Mouse (Mus musculus) frontal cortex, adult (tissue): Measurements from ENCODE around the gene Eef2.
"Not testable (repeated sequence)": the region's sequence is repeated elsewhere in the genome, so short reads cannot be mapped to it uniquely, and the experiment has no call there.

Experiments used
- ATAC-seq: cut with Nextera tagmentation; 2 replicates; pipeline ENCODE4 v1.9.2; 2017; ENCODE audit warnings: mild to moderate bottlenecking, moderate library complexity, mixed read lengths; ENCODE audit not compliant: low TSS enrichment

The Eef2 gene

GRCm38 (mm10) chr10:81146296-81146695 is 30.1 kb upstream of the Eef2 start:
- no peak for ATAC-seq

- ATAC-seq: no peak
Measured at GRCm38 (mm10) chr10:81151261-81151660, 25.2 kb upstream of the Eef2 start.

GRCm38 (mm10) chr10:81152609-81153008 is 23.8 kb upstream of the Eef2 start:
- 0 out of 2 replicates have a peak, but pooled peaks have one; percentile 15 for ATAC-seq

- no peak for ATAC-seq
Measured at GRCm38 (mm10) chr10:81154313-81154712, 22.1 kb upstream of the Eef2 start.

- peak; percentile 45; the same call in 1 of the 2 replicates for ATAC-seq
Measured at GRCm38 (mm10) chr10:81154736-81155135, 21.7 kb upstream of the Eef2 start.

- ATAC-seq: no peak
Measured at GRCm38 (mm10) chr10:81161602-81162317, 14.7 kb upstream of the Eef2 start.

- no peak for ATAC-seq
Measured at GRCm38 (mm10) chr10:81162318-81162652, 14.1 kb upstream of the Eef2 start.

- ATAC-seq: no peak
Measured at GRCm38 (mm10) chr10:81165118-81165517, 11.3 kb upstream of the Eef2 start.

- peak; percentile 86 for ATAC-seq
Measured at GRCm38 (mm10) chr10:81167200-81168086, 9.0 kb upstream of the Eef2 start, which contains the start of gene Pias4. Pias4 (minus strand) TSS chr10:81167923.

GRCm38 (mm10) chr10:81168087-81168431 is 8.4 kb upstream of the Eef2 start:
- peak; percentile 15 for ATAC-seq

GRCm38 (mm10) chr10:81168521-81169244 is 7.7 kb upstream of the Eef2 start:
- ATAC-seq: peak; percentile 48; the same call in 1 of the 2 replicates

GRCm38 (mm10) chr10:81169411-81169900 is 7.0 kb upstream of the Eef2 start:
- not testable (repeated sequence) for ATAC-seq

GRCm38 (mm10) chr10:81173132-81173531 is 3.3 kb upstream of the Eef2 start:
- peak; percentile 45 for ATAC-seq

- ATAC-seq: peak; percentile 55
Measured at GRCm38 (mm10) chr10:81174617-81175344, 1.6 kb upstream of the Eef2 start.

GRCm38 (mm10) chr10:81175345-81175701 is 1.1 kb upstream of the Eef2 start:
- ATAC-seq: not testable (repeated sequence)

- no peak for ATAC-seq
Measured at GRCm38 (mm10) chr10:81175936-81176465, 430 bp upstream of the Eef2 start.

GRCm38 (mm10) chr10:81177491-81177925 is 1.1 kb downstream of the Eef2 start:
- no peak for ATAC-seq

GRCm38 (mm10) chr10:81177958-81178712 is 1.7 kb downstream of the Eef2 start:
- ATAC-seq: no peak

- ATAC-seq: no peak
Measured at GRCm38 (mm10) chr10:81178927-81179326, 2.5 kb downstream of the Eef2 start.
